Mouse (Mus musculus) midbrain, embryonic 12.5 days (tissue): Measurements from ENCODE around the gene Spats2l. TPM values are rescaled to one million over a fixed set of nuclear protein-coding genes. Genes with fewer than 3 reads are reported as not detected.

Source experiments
- ATAC-seq: fragments of 200-750 bp; cut with Nextera tagmentation; 2 replicates; pipeline ENCODE4 v1.8.0; 2017; ENCODE audit warnings: low read depth, moderate TSS enrichment, moderate library complexity; ENCODE audit not compliant: low FRiP score
- H3K27ac ChIP-seq: fragments of 300-500 bp; sonication (generic); replicated peaks from 2 replicates; pipeline ENCODE4 v1.5.1; 2016; ENCODE audit warnings: mild to moderate bottlenecking
- H3K27me3 ChIP-seq: fragments of 300-500 bp; sonication (generic); 2 replicates; pipeline ENCODE4 v1.6.1; 2016; ENCODE audit warnings: mild to moderate bottlenecking
- H3K36me3 ChIP-seq: fragments of 300-500 bp; sonication (generic); 2 replicates; pipeline ENCODE4 v1.6.1; 2016
- H3K4me1 ChIP-seq: fragments of 300-500 bp; sonication (generic); 2 replicates; pipeline ENCODE4 v1.6.1; 2016
- H3K4me2 ChIP-seq: fragments of 300-500 bp; sonication (generic); replicated peaks from 2 replicates; pipeline ENCODE4 v1.6.1; 2016; ENCODE audit warnings: mild to moderate bottlenecking, moderate library complexity
- H3K4me3 ChIP-seq: fragments of 300-500 bp; sonication (generic); 2 replicates; pipeline ENCODE4 v1.5.1; 2016; ENCODE audit warnings: mild to moderate bottlenecking
- H3K9ac ChIP-seq: fragments of 300-500 bp; sonication (generic); replicated peaks from 2 replicates; pipeline ENCODE4 v1.6.1; 2016; ENCODE audit warnings: mild to moderate bottlenecking, moderate library complexity
- H3K9me3 ChIP-seq: fragments of 300-500 bp; sonication (generic); 2 replicates; pipeline ENCODE4 v1.6.1; 2016; ENCODE audit warnings: mild to moderate bottlenecking
- WGBS: fragments of 180-500 bp; shearing (Covaris S2); methylation state at CpG from one replicate; pipeline ENCODE4 v1.1.7; 2016; 5-methylcytosine and 5-hydroxymethylcytosine counted together
- polyA plus RNA-seq: library from polyadenylated mRNA; unstranded; fragments of >200 nt; fragmentation: Nextera tagmentation; extraction: Ambion mirVana; gene quantifications from 2 replicates; pipeline ENCODE4 v1.2.1, GENCODE M21; 2016

Spats2l gene
- polyA plus RNA-seq, 1 experiment from 2014 or later = 62.3 TPM

GRCm38 (mm10) chr1:57862024-57862423 lies 88.1 kb downstream of the Spats2l start:
- peaks cover 25% of the 10 kb centered on the region for H3K4me1 ChIP-seq
- WGBS = 14% methylated on average over 4 of the region's 4 CpGs

DNA sequence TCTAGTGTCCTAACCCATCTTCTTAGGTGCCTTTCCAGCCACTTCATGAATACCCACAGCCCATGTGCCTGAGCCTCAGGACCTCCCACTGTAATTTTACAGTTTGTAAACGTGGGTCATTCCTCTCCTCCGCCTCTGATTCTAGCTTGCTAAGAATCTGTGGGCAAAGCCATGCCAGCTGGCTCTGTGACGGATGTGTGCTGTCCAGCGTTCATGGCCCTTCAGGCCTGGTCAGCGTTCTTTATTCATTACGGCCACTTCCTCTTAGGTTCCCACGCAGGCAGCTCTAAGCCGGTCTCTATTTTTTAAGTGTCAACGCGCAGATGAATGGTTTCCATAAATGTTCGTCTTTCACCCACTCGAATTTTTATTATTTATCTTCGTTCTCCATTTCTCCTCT lies 94.7 kb downstream of the Spats2l start:
- no peak overlapping the region for H3K4me2 ChIP-seq
- H3K27me3 ChIP-seq = peaks cover 8% of the 10 kb centered on the region
- H3K36me3 ChIP-seq = no peaks in the 10 kb centered on the region
- peaks cover 23% of the 10 kb centered on the region for H3K4me1 ChIP-seq
- ATAC-seq = no peak
- H3K9ac ChIP-seq = no peak overlapping the region
- no peaks in the 10 kb centered on the region for H3K9me3 ChIP-seq
- no peak overlapping the region for H3K27ac ChIP-seq
- 86% methylated on average over 13 of the region's 13 CpGs for WGBS
- H3K4me3 ChIP-seq = no peak overlapping the region

More at GRCm38 (mm10) chr1:57862024-57862423, 88.1 kb downstream of the Spats2l start:
- Histone ChIP-seq H3K27ac (peak overlapping the region; percentile 77), H3K36me3 (no peaks in the 10 kb centered on the region), H3K9ac (no peak overlapping the region), H3K4me3 (no peak overlapping the region), H3K27me3 (no peaks in the 10 kb centered on the region), H3K9me3 (no peaks in the 10 kb centered on the region), H3K4me2 (no peak overlapping the region)
- peak; percentile 93 for ATAC-seq

- H3K9ac ChIP-seq = no peak overlapping the region
- H3K27me3 ChIP-seq = peaks cover 8% of the 10 kb centered on the region
- peak overlapping the region; percentile 60 for H3K27ac ChIP-seq
- peak; percentile 34; the same call in 1 of the 2 replicates for ATAC-seq
- 34% methylated on average over 3 of the region's 3 CpGs for WGBS
- no peaks in the 10 kb centered on the region for H3K9me3 ChIP-seq
- no peak overlapping the region for H3K4me3 ChIP-seq
- peaks cover 32% of the 10 kb centered on the region for H3K4me1 ChIP-seq
- H3K36me3 ChIP-seq = no peaks in the 10 kb centered on the region
- no peak overlapping the region for H3K4me2 ChIP-seq
Observed at GRCm38 (mm10) chr1:57872006-57872405, 98.0 kb downstream of the Spats2l start.

- no peak overlapping the region for H3K4me3 ChIP-seq
- no peak overlapping the region for H3K4me2 ChIP-seq
- H3K27me3 ChIP-seq = peaks cover 8% of the 10 kb centered on the region
- H3K27ac ChIP-seq = no peak overlapping the region
- no peaks in the 10 kb centered on the region for H3K9me3 ChIP-seq
- 74% methylated on average over 7 of the region's 7 CpGs for WGBS
- no peak overlapping the region for H3K9ac ChIP-seq
- no peak for ATAC-seq
- H3K36me3 ChIP-seq = no peaks in the 10 kb centered on the region
- H3K4me1 ChIP-seq = peaks cover 32% of the 10 kb centered on the region
Observed at GRCm38 (mm10) chr1:57873996-57874395, 100.0 kb downstream of the Spats2l start.

DNA sequence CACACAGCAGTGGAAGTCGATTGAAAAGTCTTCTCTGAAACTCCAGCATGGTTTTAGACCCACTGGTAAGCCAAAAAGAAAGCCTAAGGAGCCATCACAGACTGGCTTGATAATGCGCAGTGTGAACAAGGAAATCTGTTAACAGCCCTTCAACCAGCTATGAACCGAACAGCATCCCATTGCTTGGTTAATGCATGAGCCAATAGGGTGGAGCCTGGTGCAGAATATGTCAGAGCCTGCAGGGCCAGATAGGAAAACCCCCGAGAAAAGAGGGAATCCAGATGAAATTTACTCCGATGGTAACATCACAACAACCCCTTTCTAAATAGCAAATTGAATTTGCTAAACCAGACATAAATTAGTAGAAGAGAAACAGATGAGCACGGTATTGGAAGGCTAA lies 101.1 kb downstream of the Spats2l start:
- Histone ChIP-seq H3K27ac (peak overlapping the region; percentile 70), H3K36me3 (no peaks in the 10 kb centered on the region), H3K27me3 (peaks cover 5% of the 10 kb centered on the region), H3K4me3 (no peak overlapping the region), H3K9ac (no peak overlapping the region), H3K4me2 (peak overlapping the region; percentile 22), H3K4me1 (peaks cover 32% of the 10 kb centered on the region), H3K9me3 (no peaks in the 10 kb centered on the region)
- 74% methylated on average over 6 of the region's 6 CpGs for WGBS
- no peak for ATAC-seq

GRCm38 (mm10) chr1:57875512-57875911 lies 101.5 kb downstream of the Spats2l start:
- peaks cover under 1% of the 10 kb centered on the region for H3K27me3 ChIP-seq
- no peak overlapping the region for H3K4me3 ChIP-seq
- H3K27ac ChIP-seq = peak overlapping the region; percentile 70
- H3K4me1 ChIP-seq = peaks cover 32% of the 10 kb centered on the region
- peak overlapping the region; percentile 22 for H3K4me2 ChIP-seq
- 38% methylated on average over 7 of the region's 7 CpGs for WGBS
- H3K36me3 ChIP-seq = no peaks in the 10 kb centered on the region
- ATAC-seq = peak; percentile 67
- H3K9ac ChIP-seq = no peak overlapping the region
- H3K9me3 ChIP-seq = no peaks in the 10 kb centered on the region

DNA sequence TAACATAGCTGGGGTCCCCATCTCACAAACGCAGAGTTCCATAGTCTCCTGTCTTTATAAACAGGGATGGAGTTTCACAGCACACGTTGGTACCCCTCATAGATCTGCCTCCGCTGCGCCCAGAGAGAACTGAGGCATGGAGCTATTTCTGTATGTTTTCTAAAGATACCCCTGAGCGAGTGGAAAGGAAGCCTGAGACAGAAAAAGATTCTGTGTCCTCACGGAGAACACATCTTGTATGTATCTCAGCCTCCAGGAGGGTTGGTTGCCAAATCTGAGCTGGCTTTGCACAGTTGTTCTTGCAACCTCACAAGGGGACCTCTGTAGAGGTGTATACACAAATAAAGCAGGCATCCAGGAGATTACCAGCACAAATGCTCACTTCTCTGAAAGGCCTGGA lies 105.0 kb downstream of the Spats2l start:
- H3K4me3 ChIP-seq = no peak overlapping the region
- ATAC-seq = no peak
- H3K9ac ChIP-seq = no peak overlapping the region
- H3K4me1 ChIP-seq = peaks cover 11% of the 10 kb centered on the region
- no peak overlapping the region for H3K27ac ChIP-seq
- WGBS = 92% methylated on average over 6 of the region's 6 CpGs
- H3K9me3 ChIP-seq = no peaks in the 10 kb centered on the region
- no peak overlapping the region for H3K4me2 ChIP-seq
- H3K36me3 ChIP-seq = no peaks in the 10 kb centered on the region
- no peaks in the 10 kb centered on the region for H3K27me3 ChIP-seq

GRCm38 (mm10) chr1:57884867-57885266 lies 110.9 kb downstream of the Spats2l start:
- 85% methylated on average over 2 of the region's 2 CpGs for WGBS
- H3K4me3 ChIP-seq = no peak overlapping the region
- no peaks in the 10 kb centered on the region for H3K27me3 ChIP-seq
- ATAC-seq = no peak
- no peak overlapping the region for H3K27ac ChIP-seq
- H3K4me2 ChIP-seq = no peak overlapping the region
- H3K9ac ChIP-seq = no peak overlapping the region
- no peaks in the 10 kb centered on the region for H3K4me1 ChIP-seq
- H3K9me3 ChIP-seq = no peaks in the 10 kb centered on the region
- H3K36me3 ChIP-seq = 0 out of 2 replicates have a peak, but pooled peaks cover 4% of the 10 kb centered on the region

DNA sequence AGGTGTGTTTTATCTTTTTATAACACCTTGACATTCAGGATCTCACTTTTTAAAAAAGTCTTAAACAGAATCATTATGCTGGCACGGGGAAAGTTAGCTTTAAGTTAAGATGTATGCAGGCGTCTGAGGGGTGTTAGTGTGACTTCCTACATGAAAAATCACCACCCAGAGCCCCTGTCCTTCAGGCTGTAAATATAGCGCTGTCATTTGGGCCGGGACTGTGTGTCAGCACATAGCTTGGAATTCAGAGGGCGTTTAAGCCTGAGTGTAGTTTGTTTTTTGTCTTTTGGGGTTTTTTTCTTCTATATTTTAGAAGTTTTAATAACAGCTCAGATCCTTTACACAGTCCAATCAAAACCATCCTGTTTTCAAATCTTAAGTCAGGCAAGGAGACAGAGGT lies 115.8 kb downstream of the Spats2l start:
- no peak overlapping the region for H3K4me3 ChIP-seq
- WGBS = 60% methylated on average over 5 of the region's 5 CpGs
- no peak for ATAC-seq

GRCm38 (mm10) chr1:57890259-57890902 lies 116.4 kb downstream of the Spats2l start:
- no peak overlapping the region for H3K9ac ChIP-seq
- H3K36me3 ChIP-seq = peaks cover 9% of the 10 kb centered on the region; the same call in 1 of the 2 replicates
- peaks cover 11% of the 10 kb centered on the region for H3K4me1 ChIP-seq
- no peak overlapping the region for H3K4me3 ChIP-seq
- no peak overlapping the region for H3K4me2 ChIP-seq
- 9% methylated on average over 5 of the region's 5 CpGs for WGBS
- no peaks in the 10 kb centered on the region for H3K27me3 ChIP-seq
- H3K9me3 ChIP-seq = no peaks in the 10 kb centered on the region
- ATAC-seq = no peak
- 0 out of 2 replicates have a peak overlapping the region, but pooled peaks have one; percentile 46 for H3K27ac ChIP-seq

More for the DNA sequence above, 115.8 kb downstream of the Spats2l start:
- Histone ChIP-seq H3K9ac (no peak overlapping the region), H3K4me1 (peaks cover 11% of the 10 kb centered on the region), H3K27me3 (no peaks in the 10 kb centered on the region), H3K4me2 (no peak overlapping the region), H3K9me3 (no peaks in the 10 kb centered on the region), H3K36me3 (peaks cover 9% of the 10 kb centered on the region; the same call in 1 of the 2 replicates), H3K27ac (no peak overlapping the region)

GRCm38 (mm10) chr1:57890903-57891267 lies 116.9 kb downstream of the Spats2l start:
- Histone ChIP-seq H3K36me3 (peaks cover 9% of the 10 kb centered on the region; the same call in 1 of the 2 replicates), H3K9me3 (no peaks in the 10 kb centered on the region), H3K9ac (no peak overlapping the region), H3K4me3 (no peak overlapping the region), H3K4me1 (peaks cover 11% of the 10 kb centered on the region), H3K4me2 (no peak overlapping the region), H3K27ac (no peak overlapping the region), H3K27me3 (no peaks in the 10 kb centered on the region)
- ATAC-seq = no peak
- 77% methylated on average over 8 of the region's 8 CpGs for WGBS

- peaks cover 8% of the 10 kb centered on the region; the same call in 1 of the 2 replicates for H3K36me3 ChIP-seq
- no peak overlapping the region for H3K4me2 ChIP-seq
- no peaks in the 10 kb centered on the region for H3K4me1 ChIP-seq
- no peak overlapping the region for H3K4me3 ChIP-seq
- H3K27me3 ChIP-seq = no peaks in the 10 kb centered on the region
- ATAC-seq = no peak
- H3K27ac ChIP-seq = no peak overlapping the region
- no peaks in the 10 kb centered on the region for H3K9me3 ChIP-seq
- 95% methylated on average over 3 of the region's 3 CpGs for WGBS
- no peak overlapping the region for H3K9ac ChIP-seq
Observed at GRCm38 (mm10) chr1:57901494-57901893, 127.5 kb downstream of the Spats2l start.
